Mouse (Mus musculus): ENCODE data around the gene Trim14.
"Not testable (repeated sequence)": the region's sequence is repeated elsewhere in the genome, so short reads cannot be mapped to it uniquely, and the experiment has no call there.

- not testable (repeated sequence) for TF ChIP-seq CTCF (IDR thresholded peaks at IDR 0.05; ENCODE audit: insufficient read depth, low read length); POLR2A (IDR thresholded peaks at IDR 0.05; ENCODE audit: borderline replicate concordance, extremely low read depth, low read depth, low read length)
These were observed 48.1 kb upstream of the Trim14 start for GRCm38 (mm10) chr4:46584084-46584483.

Measured in lung, adult 2 months (tissue).